Mouse (Mus musculus) heart, postnatal 0 days (tissue): ENCODE results near the gene 1700092M07Rik. TPM values are rescaled to one million over a fixed set of nuclear protein-coding genes. Genes with fewer than 3 reads are reported as not detected.

Source experiments
- ATAC-seq: fragments of 200-750 bp; cut with Nextera tagmentation; 2 replicates; pipeline ENCODE4 v1.8.0; 2017; ENCODE audit warnings: low read depth, moderate number of reproducible peaks, moderate library complexity; ENCODE audit not compliant: insufficient read depth
- DNase-seq: peaks from one replicate; pipeline ENCODE4 v3.0.0-alpha.2; 2016; ENCODE audit warnings: low spot score
- H3K27ac ChIP-seq: fragments of 300-500 bp; sonication (generic); 2 replicates; pipeline ENCODE4 v1.5.1; 2014; ENCODE audit warnings: low read depth, mild to moderate bottlenecking
- H3K27me3 ChIP-seq: fragments of 300-500 bp; sonication (generic); 2 replicates; pipeline ENCODE4 v1.6.1; 2014; ENCODE audit warnings: low read length, mixed read lengths; ENCODE audit not compliant: control insufficient read depth, insufficient read depth
- H3K36me3 ChIP-seq: fragments of 300-500 bp; sonication (generic); replicated peaks from 2 replicates; pipeline ENCODE4 v1.6.1; 2014; ENCODE audit warnings: low read length, mixed read lengths; ENCODE audit not compliant: control insufficient read depth, insufficient read depth
- H3K4me1 ChIP-seq: fragments of 300-500 bp; sonication (generic); 2 replicates; pipeline ENCODE4 v1.6.1; 2014; ENCODE audit warnings: antibody characterized with exemption; ENCODE audit not compliant: control insufficient read depth, insufficient read depth
- H3K4me2 ChIP-seq: fragments of 300-500 bp; sonication (generic); 2 replicates; pipeline ENCODE4 v1.6.1; 2014; ENCODE audit warnings: low read depth, mild to moderate bottlenecking, low read length, moderate library complexity
- H3K4me3 ChIP-seq: fragments of 300-500 bp; sonication (generic); 2 replicates; pipeline ENCODE4 v1.5.1; 2014; ENCODE audit warnings: low read depth, low read length
- H3K9ac ChIP-seq: fragments of 300-500 bp; sonication (generic); replicated peaks from 2 replicates; pipeline ENCODE4 v1.6.1; 2014; ENCODE audit warnings: low read depth, low read length, mixed read lengths
- H3K9me3 ChIP-seq: fragments of 300-500 bp; sonication (generic); replicated peaks from 2 replicates; pipeline ENCODE4 v1.6.1; 2016; ENCODE audit warnings: low read length; ENCODE audit not compliant: control insufficient read depth
- CTCF ChIP-seq: IDR thresholded peaks from 2 replicates; pipeline ENCODE4 v1.5.1; 2016; ENCODE audit warnings: antibody characterized with exemption, control low read depth, low read depth
- EP300 ChIP-seq: IDR thresholded peaks from 2 replicates; pipeline ENCODE4 v1.6.1; 2016; ENCODE audit warnings: antibody characterized with exemption, low read depth
- whole genome bisulfite sequencing: fragments of 180-500 bp; shearing (Covaris S2); extraction: QIAGEN DNeasy Blood & Tissue Kit; methylation state at CpG from one replicate; pipeline ENCODE4 v1.1.7; 2014; 5-methylcytosine and 5-hydroxymethylcytosine counted together
- polyA plus RNA-seq: library from polyadenylated mRNA; unstranded; fragments of >200 nt; fragmentation: Nextera tagmentation; extraction: Ambion mirVana; gene quantifications from 2 replicates; pipeline ENCODE4 v1.2.1, GENCODE M21; 2015
- total RNA-seq: library from RNA; depleted of rRNA; stranded (reverse); fragments of >200 nt; gene quantifications from 2 replicates; pipeline ENCODE4 v1.2.3, GENCODE M21; 2014; ENCODE audit warnings: low replicate concordance; rRNA removed

1700092M07Rik gene
- total RNA-seq (not detected in 2 replicates), polyA plus RNA-seq (0.38 TPM in 1 of 2 replicates, not detected in the other)

- Histone ChIP-seq H3K27ac (peak within 1 kb of the TSS; percentile 97), H3K4me3 (peak within 1 kb of the TSS; percentile 85), H3K27me3 (no peaks in the 10 kb centered on the region), H3K36me3 (peaks cover 54% of the 10 kb centered on the region), H3K9me3 (no peaks in the 10 kb centered on the region), H3K4me1 (peaks cover 12% of the 10 kb centered on the region), H3K9ac (peak within 1 kb of the TSS; percentile 89), H3K4me2 (peak within 1 kb of the TSS; percentile 93)
- 70% methylated on average over 14 of the region's 14 CpGs for WGBS
- no peak for ATAC-seq
- DNase-seq: no peak
- no peak for TF ChIP-seq EP300
- TF ChIP-seq CTCF: no peak
Observed at GRCm38 (mm10) chr19:8740603-8741002, at the start of gene 1700092M07Rik. TSS of gene 1700092M07Rik (plus strand) at chr19:8740718.

GRCm38 (mm10) chr19:8691871-8692539 is 48.5 kb upstream of the 1700092M07Rik start:
- H3K4me1 ChIP-seq: no peaks in the 10 kb centered on the region
- DNase-seq: no peak
- no peaks in the 10 kb centered on the region for H3K27me3 ChIP-seq
- H3K9ac ChIP-seq: no peak overlapping the region
- no peak for TF ChIP-seq CTCF
- TF ChIP-seq EP300: no peak
- no peaks in the 10 kb centered on the region for H3K36me3 ChIP-seq
- H3K4me3 ChIP-seq: no peak overlapping the region
- no peak overlapping the region for H3K27ac ChIP-seq
- WGBS: 50% methylated on average over 9 of the region's 9 CpGs
- H3K9me3 ChIP-seq: no peaks in the 10 kb centered on the region
- no peak overlapping the region for H3K4me2 ChIP-seq
- no peak for ATAC-seq

- Histone ChIP-seq H3K4me2 (no peak overlapping the region), H3K9me3 (no peaks in the 10 kb centered on the region), H3K4me3 (no peak overlapping the region), H3K27ac (no peak overlapping the region), H3K4me1 (no peaks in the 10 kb centered on the region), H3K9ac (no peak overlapping the region), H3K27me3 (no peaks in the 10 kb centered on the region), H3K36me3 (no peaks in the 10 kb centered on the region)
- 86% methylated on average over 5 of the region's 5 CpGs for WGBS
- TF ChIP-seq CTCF (no peak), EP300 (no peak)
- ATAC-seq (no peak), DNase-seq (no peak)
Observed at GRCm38 (mm10) chr19:8692740-8693139, 47.8 kb upstream of the 1700092M07Rik start.

- ATAC-seq: peak; percentile 58; the same call in 1 of the 2 replicates
- DNase-seq: no peak
Observed at GRCm38 (mm10) chr19:8695330-8695729, 45.2 kb upstream of the 1700092M07Rik start.

GRCm38 (mm10) chr19:8699652-8700051 is 40.9 kb upstream of the 1700092M07Rik start:
- no peak overlapping the region for H3K4me3 ChIP-seq
- no peaks in the 10 kb centered on the region for H3K27me3 ChIP-seq
- no peak overlapping the region for H3K9ac ChIP-seq
- TF ChIP-seq CTCF (no peak), EP300 (no peak)
- no peak overlapping the region for H3K4me2 ChIP-seq
- no peak for ATAC-seq
- H3K36me3 ChIP-seq: no peaks in the 10 kb centered on the region
- 77% methylated on average over 9 of the region's 9 CpGs for WGBS
- no peak for DNase-seq
- no peaks in the 10 kb centered on the region for H3K9me3 ChIP-seq
- no peaks in the 10 kb centered on the region for H3K4me1 ChIP-seq
- no peak overlapping the region for H3K27ac ChIP-seq

More at GRCm38 (mm10) chr19:8695330-8695729, 45.2 kb upstream of the 1700092M07Rik start:
- TF ChIP-seq EP300 (no peak), CTCF (peak; percentile 24)
- no peaks in the 10 kb centered on the region for H3K9me3 ChIP-seq
- H3K9ac ChIP-seq: no peak overlapping the region
- no peaks in the 10 kb centered on the region for H3K4me1 ChIP-seq
- no peaks in the 10 kb centered on the region for H3K36me3 ChIP-seq
- H3K4me2 ChIP-seq: no peak overlapping the region
- H3K27me3 ChIP-seq: no peaks in the 10 kb centered on the region
- no peak overlapping the region for H3K27ac ChIP-seq
- 34% methylated on average over 6 of the region's 6 CpGs for WGBS
- H3K4me3 ChIP-seq: no peak overlapping the region

GRCm38 (mm10) chr19:8702458-8702857 is 38.1 kb upstream of the 1700092M07Rik start:
- Histone ChIP-seq H3K9me3 (no peaks in the 10 kb centered on the region), H3K36me3 (peaks cover 10% of the 10 kb centered on the region), H3K4me2 (no peak overlapping the region), H3K9ac (no peak overlapping the region), H3K27me3 (no peaks in the 10 kb centered on the region), H3K4me1 (no peaks in the 10 kb centered on the region), H3K27ac (no peak overlapping the region), H3K4me3 (no peak overlapping the region)
- TF ChIP-seq EP300 (0 out of 2 replicates have a peak, but pooled peaks have one; percentile 31), CTCF (no peak)
- ATAC-seq (no peak), DNase-seq (no peak)
- 53% methylated on average over 3 of the region's 3 CpGs for WGBS
